Mouse (Mus musculus) limb, embryonic 13.5 days (tissue): ENCODE data around the gene Rpl39. TPM values are rescaled to one million over a fixed set of nuclear protein-coding genes. Genes with fewer than 3 reads are reported as not detected.

Source experiments
- ATAC-seq: fragments of 200-750 bp; cut with Nextera tagmentation; 2 replicates; pipeline ENCODE4 v1.8.0; 2017; ENCODE audit warnings: low read depth, moderate number of reproducible peaks, moderate TSS enrichment; ENCODE audit not compliant: low FRiP score
- H3K27ac ChIP-seq: fragments of 300-500 bp; sonication (generic); 2 replicates; pipeline ENCODE4 v1.5.1; 2015; ENCODE audit warnings: inconsistent platforms, mild to moderate bottlenecking, moderate library complexity
- H3K27me3 ChIP-seq: fragments of 300-500 bp; sonication (generic); 2 replicates; pipeline ENCODE4 v1.6.1; 2015; ENCODE audit warnings: mild to moderate bottlenecking, inconsistent platforms
- H3K36me3 ChIP-seq: fragments of 300-500 bp; sonication (generic); 2 replicates; pipeline ENCODE4 v1.6.1; 2015; ENCODE audit warnings: inconsistent platforms, mild to moderate bottlenecking, moderate library complexity
- H3K4me1 ChIP-seq: fragments of 300-500 bp; sonication (generic); 2 replicates; pipeline ENCODE4 v1.6.1; 2015; ENCODE audit warnings: inconsistent platforms
- H3K4me2 ChIP-seq: fragments of 300-500 bp; sonication (generic); replicated peaks from 2 replicates; pipeline ENCODE4 v1.6.1; 2015; ENCODE audit warnings: inconsistent platforms, mild to moderate bottlenecking, moderate library complexity
- H3K4me3 ChIP-seq: fragments of 300-500 bp; sonication (generic); 2 replicates; pipeline ENCODE4 v1.5.1; 2015; ENCODE audit warnings: moderate library complexity, mild to moderate bottlenecking, inconsistent platforms
- H3K9ac ChIP-seq: fragments of 300-500 bp; sonication (generic); 2 replicates; pipeline ENCODE4 v1.6.1; 2015; ENCODE audit warnings: mild to moderate bottlenecking, inconsistent platforms
- H3K9me3 ChIP-seq: fragments of 300-500 bp; sonication (generic); 2 replicates; pipeline ENCODE4 v1.6.1; 2016; ENCODE audit warnings: inconsistent platforms
- WGBS: fragments of 180-500 bp; shearing (Covaris S2); methylation state at CpG from one replicate; pipeline ENCODE4 v1.1.7; 2015; 5-methylcytosine and 5-hydroxymethylcytosine counted together
- polyA plus RNA-seq: library from polyadenylated mRNA; unstranded; fragments of >200 nt; fragmentation: Nextera tagmentation; extraction: Ambion mirVana; gene quantifications from 2 replicates; pipeline ENCODE4 v1.2.1, GENCODE M21; 2015

Gene Rpl39
- 482 and 503 TPM in 2 replicates for polyA plus RNA-seq

- H3K9me3 ChIP-seq = no peaks in the 10 kb centered on the region
- WGBS = 13% methylated on average over 38 of the region's 38 CpGs
- peak within 1 kb of the TSS; percentile 81 for H3K9ac ChIP-seq
- H3K27ac ChIP-seq = peak within 1 kb of the TSS; percentile 81
- no peaks in the 10 kb centered on the region for H3K27me3 ChIP-seq
- H3K4me2 ChIP-seq = peak within 1 kb of the TSS; percentile 70
- H3K36me3 ChIP-seq = peaks cover 22% of the 10 kb centered on the region
- peaks cover 9% of the 10 kb centered on the region for H3K4me1 ChIP-seq
- H3K4me3 ChIP-seq = peak within 1 kb of the TSS; percentile 58
- peak; percentile 91 for ATAC-seq
Measured at GRCm38 (mm10) chrX:37084927-37085660, at the start of gene Rpl39. Gene Rpl39 (minus strand): TSS chrX:37085402.

GRCm38 (mm10) chrX:37126671-37127358 lies 41.6 kb upstream of the Rpl39 start, which contains the start of gene Nkap:
Gene Nkap (plus strand): TSS chrX:37126795.
- Histone ChIP-seq H3K9ac (peak within 1 kb of the TSS; percentile 77), H3K4me1 (peaks cover 12% of the 10 kb centered on the region), H3K27ac (peak within 1 kb of the TSS; percentile 58; the same call in 1 of the 2 replicates), H3K27me3 (no peaks in the 10 kb centered on the region), H3K9me3 (no peaks in the 10 kb centered on the region), H3K4me2 (peak within 1 kb of the TSS; percentile 64), H3K36me3 (no peaks in the 10 kb centered on the region), H3K4me3 (peak within 1 kb of the TSS; percentile 66)
- peak; percentile 80 for ATAC-seq
- 15% methylated on average over 57 of the region's 58 CpGs for WGBS

GRCm38 (mm10) chrX:37125511-37125910 lies 40.3 kb upstream of the Rpl39 start:
- no peak for ATAC-seq
- no peak overlapping the region for H3K27ac ChIP-seq
- H3K36me3 ChIP-seq = no peaks in the 10 kb centered on the region
- no peak overlapping the region for H3K9ac ChIP-seq
- 92% methylated on average over 7 of the region's 7 CpGs for WGBS
- H3K9me3 ChIP-seq = no peaks in the 10 kb centered on the region
- H3K27me3 ChIP-seq = no peaks in the 10 kb centered on the region
- H3K4me3 ChIP-seq = no peak overlapping the region
- H3K4me1 ChIP-seq = peaks cover 12% of the 10 kb centered on the region
- H3K4me2 ChIP-seq = no peak overlapping the region

- H3K9me3 ChIP-seq = no peaks in the 10 kb centered on the region
- WGBS = 66% methylated on average over 5 of the region's 5 CpGs
- H3K4me1 ChIP-seq = no peaks in the 10 kb centered on the region
- no peaks in the 10 kb centered on the region for H3K36me3 ChIP-seq
- no peak overlapping the region for H3K4me2 ChIP-seq
- no peak overlapping the region for H3K9ac ChIP-seq
- peaks cover 14% of the 10 kb centered on the region; the same call in 1 of the 2 replicates for H3K27me3 ChIP-seq
- H3K4me3 ChIP-seq = no peak overlapping the region
- no peak for ATAC-seq
- H3K27ac ChIP-seq = no peak overlapping the region
Measured at GRCm38 (mm10) chrX:37120212-37120611, 35.0 kb upstream of the Rpl39 start.

GRCm38 (mm10) chrX:37119585-37119984 lies 34.4 kb upstream of the Rpl39 start:
- no peak overlapping the region for H3K4me3 ChIP-seq
- no peaks in the 10 kb centered on the region for H3K4me1 ChIP-seq
- ATAC-seq = no peak
- H3K36me3 ChIP-seq = no peaks in the 10 kb centered on the region
- no peak overlapping the region for H3K9ac ChIP-seq
- H3K27me3 ChIP-seq = peaks cover 14% of the 10 kb centered on the region; the same call in 1 of the 2 replicates
- H3K4me2 ChIP-seq = no peak overlapping the region
- H3K27ac ChIP-seq = no peak overlapping the region
- WGBS = 56% methylated on average over 3 of the region's 3 CpGs
- no peaks in the 10 kb centered on the region for H3K9me3 ChIP-seq

DNA sequence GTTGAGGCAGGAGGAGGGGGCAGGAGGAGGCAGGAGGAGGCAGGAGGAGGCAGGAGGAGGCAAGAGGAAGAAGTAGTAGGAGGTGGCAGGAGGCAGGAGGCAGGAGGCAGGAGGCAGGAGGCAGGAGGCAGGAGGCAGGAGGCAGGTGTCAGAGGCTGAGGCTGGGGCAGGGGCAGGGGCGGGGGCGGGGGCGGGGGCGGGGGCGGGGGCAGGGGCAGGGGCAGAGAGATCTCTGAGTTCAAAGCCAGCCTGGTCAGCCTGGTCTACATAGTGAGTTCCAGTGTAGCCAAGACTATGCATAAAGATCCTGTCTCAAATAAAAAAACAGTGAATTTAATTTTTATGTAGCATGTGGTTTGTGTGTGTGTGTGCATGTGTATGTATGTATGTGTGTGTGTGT lies 31.9 kb upstream of the Rpl39 start:
- Histone ChIP-seq H3K4me3 (no peak overlapping the region), H3K36me3 (no peaks in the 10 kb centered on the region), H3K4me2 (no peak overlapping the region), H3K4me1 (no peaks in the 10 kb centered on the region), H3K27ac (no peak overlapping the region), H3K9me3 (no peaks in the 10 kb centered on the region), H3K9ac (no peak overlapping the region), H3K27me3 (peaks cover 14% of the 10 kb centered on the region; the same call in 1 of the 2 replicates)
- peak; percentile 64; the same call in 1 of the 2 replicates for ATAC-seq
- 60% methylated on average over 1 of the region's 5 CpGs for WGBS

- Histone ChIP-seq H3K36me3 (no peaks in the 10 kb centered on the region; the same call in 1 of the 2 replicates), H3K9me3 (no peaks in the 10 kb centered on the region), H3K9ac (no peak overlapping the region), H3K4me2 (peak overlapping the region; percentile 25; the same call in 1 of the 2 replicates), H3K4me1 (no peaks in the 10 kb centered on the region), H3K27me3 (peaks cover 5% of the 10 kb centered on the region; the same call in 1 of the 2 replicates), H3K27ac (no peak overlapping the region), H3K4me3 (no peak overlapping the region)
- no peak for ATAC-seq
- WGBS = 80% methylated on average over 4 of the region's 4 CpGs
Measured at GRCm38 (mm10) chrX:37110881-37111193, 25.6 kb upstream of the Rpl39 start.

DNA sequence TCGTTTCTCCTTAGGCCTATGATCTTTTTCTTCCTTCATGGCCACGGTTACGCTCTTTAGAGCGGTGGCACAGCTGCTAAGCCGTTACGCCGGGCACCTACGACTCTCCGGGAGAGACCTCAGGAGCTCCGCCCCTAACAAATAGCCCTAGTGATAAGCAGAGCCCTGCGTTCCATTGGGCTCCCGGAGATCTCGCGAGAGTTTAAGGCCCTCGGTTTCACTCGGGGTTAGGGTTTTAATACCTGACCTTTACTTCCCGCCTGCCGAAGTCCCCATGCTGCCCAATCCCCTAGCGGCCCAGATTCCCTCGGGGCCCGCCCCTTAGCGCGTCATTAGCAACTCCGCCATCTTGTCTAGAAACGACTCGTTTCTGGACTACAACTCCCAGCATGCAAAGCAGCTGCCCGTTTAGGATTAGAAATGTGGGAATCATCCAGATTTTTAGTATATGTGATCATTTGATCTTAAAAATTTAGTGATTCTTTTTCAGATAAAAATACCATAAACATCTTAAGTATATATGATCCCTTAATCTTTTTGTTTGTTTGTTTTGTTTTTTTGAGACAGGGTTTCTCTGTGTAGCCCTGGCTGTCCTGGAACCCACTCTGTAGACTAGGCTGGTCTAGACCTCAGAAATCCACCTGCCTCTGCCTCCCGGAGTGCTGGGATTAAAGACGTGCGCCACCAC lies 25.1 kb upstream of the Rpl39 start, which contains the start of gene Upf3b:
Gene Upf3b (minus strand): TSS at position 130 of the 688 bp plus-strand sequence.
- Histone ChIP-seq H3K9me3 (no peaks in the 10 kb centered on the region), H3K36me3 (no peaks in the 10 kb centered on the region; the same call in 1 of the 2 replicates), H3K4me2 (peak within 1 kb of the TSS; percentile 62), H3K9ac (peak within 1 kb of the TSS; percentile 68), H3K4me1 (no peaks in the 10 kb centered on the region), H3K27me3 (0 out of 2 replicates have a peak, but pooled peaks cover under 1% of the 10 kb centered on the region), H3K4me3 (peak within 1 kb of the TSS; percentile 56), H3K27ac (peak within 1 kb of the TSS; percentile 74)
- 15% methylated on average over 30 of the region's 30 CpGs for WGBS
- ATAC-seq = peak; percentile 97

GRCm38 (mm10) chrX:37109526-37110192 lies 24.5 kb upstream of the Rpl39 start:
- H3K9me3 ChIP-seq = no peaks in the 10 kb centered on the region
- peak overlapping the region; percentile 74 for H3K27ac ChIP-seq
- ATAC-seq = peak; percentile 58
- H3K9ac ChIP-seq = peak overlapping the region; percentile 68
- no peaks in the 10 kb centered on the region for H3K27me3 ChIP-seq
- no peaks in the 10 kb centered on the region for H3K4me1 ChIP-seq
- H3K4me2 ChIP-seq = peak overlapping the region; percentile 62
- no peaks in the 10 kb centered on the region; the same call in 1 of the 2 replicates for H3K36me3 ChIP-seq
- peak overlapping the region; percentile 56 for H3K4me3 ChIP-seq
- 13% methylated on average over 27 of the region's 27 CpGs for WGBS

DNA sequence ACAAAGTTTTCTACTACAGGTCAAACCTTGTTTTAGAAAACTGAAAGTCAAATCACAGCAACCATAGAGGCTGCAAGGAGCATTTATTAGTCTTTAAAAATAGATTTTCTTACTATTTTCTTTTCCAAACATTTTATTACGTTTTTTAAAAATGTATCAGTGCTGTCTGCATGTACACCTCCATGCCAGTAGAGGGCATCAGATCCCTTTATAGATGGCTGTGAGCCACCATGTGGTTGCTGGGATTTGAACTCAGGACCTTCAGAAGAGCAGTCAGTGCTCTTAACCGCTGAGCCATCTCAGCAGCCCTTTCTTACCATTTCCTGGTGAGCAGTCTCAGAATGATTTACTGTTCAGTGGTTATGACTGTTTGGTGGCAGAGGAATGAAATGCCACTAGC lies 18.6 kb upstream of the Rpl39 start:
- no peaks in the 10 kb centered on the region for H3K4me1 ChIP-seq
- WGBS = 74% methylated on average over 2 of the region's 2 CpGs
- H3K9ac ChIP-seq = no peak overlapping the region
- no peak overlapping the region for H3K4me2 ChIP-seq
- no peaks in the 10 kb centered on the region for H3K9me3 ChIP-seq
- ATAC-seq = no peak
- no peaks in the 10 kb centered on the region for H3K27me3 ChIP-seq
- no peak overlapping the region for H3K27ac ChIP-seq
- peaks cover 8% of the 10 kb centered on the region for H3K36me3 ChIP-seq
- H3K4me3 ChIP-seq = no peak overlapping the region

GRCm38 (mm10) chrX:37098681-37099080 lies 13.5 kb upstream of the Rpl39 start:
- no peaks in the 10 kb centered on the region for H3K9me3 ChIP-seq
- 94% methylated on average over 3 of the region's 3 CpGs for WGBS

More at GRCm38 (mm10) chrX:37098681-37099080, 13.5 kb upstream of the Rpl39 start:
- H3K27me3 ChIP-seq = no peaks in the 10 kb centered on the region
- H3K4me2 ChIP-seq = no peak overlapping the region
- no peak for ATAC-seq
- no peak overlapping the region for H3K4me3 ChIP-seq
- no peak overlapping the region for H3K27ac ChIP-seq
- peaks cover 8% of the 10 kb centered on the region; the same call in 1 of the 2 replicates for H3K36me3 ChIP-seq
- H3K9ac ChIP-seq = no peak overlapping the region
- no peaks in the 10 kb centered on the region for H3K4me1 ChIP-seq
